Mouse (Mus musculus): ENCODE measurements at regions not wholly inside any gene's neighbourhood (a gene's known extent, or its start where the extent isn't known, plus 50 kb on each side); places are given as distances from the start of the nearest gene placed in this dataset.

DNA sequence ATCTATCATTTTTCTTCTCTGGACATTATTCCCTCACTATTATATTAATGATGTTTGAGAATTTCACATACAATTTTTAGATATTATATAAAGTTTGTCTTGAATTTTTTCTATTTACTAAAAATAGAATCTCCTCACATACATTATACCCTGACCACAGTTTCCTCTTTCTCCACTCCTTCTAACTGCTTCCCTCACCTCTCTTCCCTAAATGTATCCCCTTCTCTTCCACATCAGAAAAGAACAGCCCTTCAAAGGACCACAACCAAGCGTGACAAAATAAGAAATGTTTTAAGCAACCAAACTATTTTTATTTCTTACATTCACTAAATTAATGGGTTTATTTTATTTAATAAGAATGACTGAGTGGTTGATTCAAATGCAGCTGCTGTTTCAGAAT lies 1034.9 kb upstream of the Slc10a2 start:
- TF ChIP-seq REST (IDR thresholded peaks at IDR 0.05; ENCODE audit: insufficient read depth, insufficient read length) (no peak), POLR2A (IDR thresholded peaks at IDR 0.05; ENCODE audit: insufficient read length, low read depth) (no peak), CEBPB (IDR thresholded peaks at IDR 0.05; ENCODE audit: insufficient read depth, poor library complexity, severe bottlenecking) (no peak), TCF12 (IDR thresholded peaks at IDR 0.05; ENCODE audit: insufficient read depth, poor library complexity, severe bottlenecking) (no peak), MAX (IDR thresholded peaks at IDR 0.05; ENCODE audit: low read depth) (no peak), POLR2AphosphoS2 (IDR thresholded peaks at IDR 0.05; ENCODE audit: insufficient read length, low read depth) (no peak), MYOD1 (IDR thresholded peaks at IDR 0.05; ENCODE audit: control insufficient read depth in 1 of 3, insufficient read length in 2 of 3, low read depth in 2 of 3) (no peak), TCF3 (IDR thresholded peaks at IDR 0.05; ENCODE audit: insufficient read length, low read depth) (no peak)

All from myocyte (in vitro differentiated cells).